Mouse (Mus musculus) liver, adult 2 months (tissue): ENCODE data around the gene Hnrnpk. TPM values are rescaled to one million over a fixed set of nuclear protein-coding genes. Genes with fewer than 3 reads are reported as not detected.

Experiments used
- DNase-seq: peaks from one replicate; pipeline ENCODE4 v3.0.0-alpha.2; 2011; ENCODE audit warnings: low read depth, low spot score; ENCODE audit errors: extremely low read depth
- H3K27ac ChIP-seq: fragments of 200-500 bp; replicated peaks from 2 replicates; pipeline ENCODE4 v1.5.1; 2012; ENCODE audit warnings: low read depth, mild to moderate bottlenecking, control low read depth, inconsistent platforms, low read length; ENCODE audit not compliant: insufficient read depth
- H3K27me3 ChIP-seq: fragments of 200-500 bp; 2 replicates; pipeline ENCODE4 v1.6.1; 2012; ENCODE audit warnings: mild to moderate bottlenecking, moderate library complexity, low read length, inconsistent platforms; ENCODE audit not compliant: control insufficient read depth, insufficient read depth
- H3K36me3 ChIP-seq: fragments of 200-500 bp; 2 replicates; pipeline ENCODE4 v1.6.1; 2012; ENCODE audit warnings: low read length, inconsistent platforms; ENCODE audit not compliant: control insufficient read depth, insufficient read depth
- H3K4me1 ChIP-seq: fragments of 200-500 bp; 2 replicates; pipeline ENCODE4 v1.6.1; 2011; ENCODE audit warnings: low read length; ENCODE audit not compliant: control insufficient read depth, insufficient read depth
- H3K4me3 ChIP-seq: fragments of 200-500 bp; 2 replicates; pipeline ENCODE4 v1.5.1; 2011; ENCODE audit warnings: low read depth, mild to moderate bottlenecking, control low read depth, low read length, moderate library complexity; ENCODE audit not compliant: insufficient read depth
- H3K79me2 ChIP-seq: fragments of 200-500 bp; 2 replicates; pipeline ENCODE4 v1.6.1; 2012; ENCODE audit warnings: inconsistent platforms, mild to moderate bottlenecking, low read length, moderate library complexity; ENCODE audit not compliant: control insufficient read depth, insufficient read depth
- H3K9ac ChIP-seq: fragments of 200-500 bp; 2 replicates; pipeline ENCODE4 v1.6.1; 2012; ENCODE audit warnings: low read depth, mild to moderate bottlenecking, control low read depth, inconsistent platforms, low read length
- CTCF ChIP-seq: fragments of 200-500 bp; IDR thresholded peaks from 2 replicates; pipeline ENCODE4 v1.5.1; 2011; ENCODE audit warnings: low read depth, low read length, control low read depth
- POLR2A ChIP-seq: fragments of 200-500 bp; IDR thresholded peaks from 2 replicates; pipeline ENCODE4 v1.6.1; 2011; ENCODE audit warnings: low read length, control low read depth; ENCODE audit not compliant: insufficient read depth; ENCODE audit errors: extremely low read depth
- WGBS: fragments of 180-500 bp; shearing (Covaris S2); methylation state at CpG from one replicate; pipeline ENCODE4 v1.1.7; 2018; 5-methylcytosine and 5-hydroxymethylcytosine counted together
- polyA plus RNA-seq: library from polyadenylated mRNA; depleted of rRNA; stranded (reverse); fragments of >200 nt; gene quantifications from 2 replicates; pipeline ENCODE4 v1.2.3, GENCODE M21; 2012
- total RNA-seq: library from RNA; depleted of rRNA; stranded (reverse); fragments of >200 nt; gene quantifications from 2 replicates; pipeline ENCODE4 v1.2.3, GENCODE M21; 2014

Hnrnpk gene
- total and polyA plus RNA-seq, 2 experiments: 162 to 280 TPM

DNA sequence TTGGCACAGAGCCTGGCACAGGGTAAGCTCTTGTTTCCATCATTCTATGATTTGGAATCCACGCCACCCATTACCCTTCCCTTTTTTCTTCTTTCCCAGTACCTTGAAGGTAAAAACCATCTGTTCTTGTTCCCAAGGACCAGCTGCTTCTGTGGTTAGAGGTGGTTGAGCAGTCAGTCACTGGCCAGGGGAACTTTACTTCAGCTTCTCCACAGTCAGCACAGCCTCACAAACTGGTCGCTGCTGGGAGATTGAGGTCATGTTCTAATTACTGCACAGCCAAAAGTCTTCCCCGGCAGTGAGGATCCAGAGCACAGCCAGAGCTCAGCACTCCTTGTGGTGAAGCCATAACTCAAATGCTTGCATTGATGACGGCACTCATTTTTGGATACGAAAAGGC, 12.7 kb upstream of the Hnrnpk start:
- H3K27ac ChIP-seq: no peak overlapping the region
- H3K4me1 ChIP-seq: no peaks in the 10 kb centered on the region; the same call in 1 of the 2 replicates
- H3K36me3 ChIP-seq: no peaks in the 10 kb centered on the region
- DNase-seq: no peak
- no peak overlapping the region for H3K4me3 ChIP-seq
- TF ChIP-seq CTCF: no peak
- no peak for TF ChIP-seq POLR2A
- H3K79me2 ChIP-seq: no peaks in the 10 kb centered on the region
- H3K27me3 ChIP-seq: no peaks in the 10 kb centered on the region
- WGBS: 86% methylated on average over 5 of the region's 5 CpGs
- no peak overlapping the region for H3K9ac ChIP-seq

DNA sequence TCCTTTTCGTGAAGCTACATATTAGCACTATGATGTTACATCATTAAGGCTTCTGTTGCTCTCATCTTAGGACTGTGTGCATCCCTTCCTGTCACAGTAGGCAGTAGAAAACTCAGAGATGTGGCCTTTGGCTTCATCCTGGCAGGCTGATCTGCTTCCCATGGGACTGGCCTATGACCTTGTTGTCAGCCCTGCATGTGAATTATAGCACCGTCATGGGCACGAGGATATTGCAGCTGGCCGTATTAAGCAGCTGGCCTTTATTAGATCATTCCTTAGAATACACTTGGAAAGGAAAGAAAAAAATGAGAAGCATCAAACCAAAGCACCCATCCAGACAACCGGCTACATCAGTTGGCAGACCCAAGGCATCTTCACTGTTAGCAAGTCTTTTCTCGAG, 12.2 kb upstream of the Hnrnpk start:
- Histone ChIP-seq H3K27me3 (no peaks in the 10 kb centered on the region), H3K9ac (no peak overlapping the region), H3K36me3 (no peaks in the 10 kb centered on the region), H3K4me1 (no peaks in the 10 kb centered on the region; the same call in 1 of the 2 replicates), H3K27ac (no peak overlapping the region), H3K79me2 (no peaks in the 10 kb centered on the region), H3K4me3 (no peak overlapping the region)
- TF ChIP-seq POLR2A (no peak), CTCF (no peak)
- DNase-seq: no peak
- 81% methylated on average over 6 of the region's 6 CpGs for WGBS

DNA sequence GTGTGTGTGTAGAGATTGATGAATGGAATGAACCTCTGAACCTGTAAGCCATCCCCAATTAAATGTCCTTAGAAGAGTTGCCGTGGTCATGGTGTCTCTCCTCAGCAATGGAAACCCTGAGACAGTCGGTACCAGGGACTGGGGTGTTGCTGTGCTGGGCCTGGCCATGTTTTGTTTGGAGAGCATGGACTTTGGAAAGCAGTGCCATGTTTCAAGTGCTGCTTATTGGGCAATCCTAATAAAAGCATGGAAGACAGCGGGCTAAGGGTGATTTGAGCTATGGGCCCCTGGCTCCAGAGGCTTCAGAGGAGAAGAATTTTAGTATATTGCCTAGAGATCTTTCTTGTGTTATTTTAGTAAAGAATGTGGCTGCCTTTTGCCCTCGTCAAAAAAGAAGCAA, 7.9 kb upstream of the Hnrnpk start:
- H3K4me1 ChIP-seq: no peaks in the 10 kb centered on the region; the same call in 1 of the 2 replicates
- no peaks in the 10 kb centered on the region for H3K27me3 ChIP-seq
- H3K4me3 ChIP-seq: no peak overlapping the region
- H3K79me2 ChIP-seq: no peaks in the 10 kb centered on the region
- DNase-seq: peak; percentile 79
- 59% methylated on average over 4 of the region's 4 CpGs for WGBS
- no peak overlapping the region for H3K9ac ChIP-seq
- no peak overlapping the region for H3K27ac ChIP-seq
- TF ChIP-seq CTCF (no peak), POLR2A (no peak)
- peaks cover 4% of the 10 kb centered on the region for H3K36me3 ChIP-seq

DNA sequence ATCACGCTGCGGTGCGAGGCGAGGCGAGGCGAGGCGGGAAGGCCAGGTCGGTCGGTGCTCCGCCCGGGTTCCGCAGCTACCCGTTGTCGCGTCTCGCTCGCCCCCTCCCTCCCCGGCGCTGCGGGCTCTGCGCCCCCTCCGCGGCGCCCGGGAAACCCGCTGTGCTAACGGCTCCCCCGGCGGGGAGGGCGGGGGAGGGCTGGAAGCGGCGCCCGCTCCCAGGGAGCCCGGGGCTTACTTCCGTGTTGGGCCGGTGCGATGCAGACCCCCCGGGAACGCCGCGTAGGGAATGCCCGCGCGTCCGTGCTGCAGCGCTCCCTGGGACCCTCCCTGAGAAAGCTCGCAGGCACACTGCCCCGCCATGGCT, 416 bp downstream of the Hnrnpk start:
- TF ChIP-seq CTCF (no peak), POLR2A (no peak)
- Histone ChIP-seq H3K27me3 (no peaks in the 10 kb centered on the region), H3K36me3 (peaks cover 16% of the 10 kb centered on the region), H3K4me1 (peaks cover 7% of the 10 kb centered on the region), H3K9ac (peak overlapping the region; percentile 97), H3K79me2 (peaks cover 15% of the 10 kb centered on the region), H3K27ac (peak overlapping the region; percentile 92), H3K4me3 (peak overlapping the region; percentile 79)
- no peak for DNase-seq
- WGBS: under 1% methylated on average over 45 of the region's 48 CpGs

DNA sequence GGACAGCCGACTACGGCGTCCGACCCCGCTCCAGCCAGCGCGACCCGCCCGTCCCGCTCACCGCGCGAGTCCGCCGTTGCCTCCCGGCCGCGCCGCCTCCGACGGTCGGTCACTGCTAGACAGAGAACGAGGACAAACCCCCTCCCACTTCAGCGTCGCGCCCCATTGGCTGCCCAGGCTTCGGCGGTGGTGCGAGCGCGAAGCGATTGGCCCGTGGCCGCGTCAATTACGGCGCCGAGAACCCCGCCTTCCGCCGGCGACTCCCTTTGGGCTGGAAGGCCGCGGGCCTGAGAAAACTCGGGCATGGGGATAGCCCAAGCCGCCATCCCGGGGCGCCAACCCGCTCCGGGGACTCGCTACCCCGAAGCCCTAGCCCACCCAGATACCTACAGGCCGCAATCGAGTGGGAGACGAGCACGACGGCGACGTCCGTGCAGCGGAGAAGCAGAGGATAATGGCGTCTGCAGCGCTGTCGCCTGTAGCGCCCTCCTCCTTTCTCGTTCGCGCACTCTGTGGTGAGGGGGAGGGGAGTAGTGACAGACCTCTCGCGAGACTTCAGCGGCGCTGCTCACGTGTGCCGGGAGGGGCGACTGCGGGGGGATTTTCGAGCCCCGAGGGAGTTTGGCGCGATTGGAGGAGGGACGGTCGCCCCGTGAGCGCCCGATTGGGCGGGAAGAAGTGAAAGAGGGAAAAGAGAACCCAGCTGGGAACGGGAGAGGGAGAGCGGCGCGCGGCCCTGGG, 970 bp downstream of the Hnrnpk start, which contains the start of gene Rmi1:
TSS of gene Rmi1 (plus strand) at position 246 of the 741 bp plus-strand sequence.
- WGBS: under 1% methylated on average over 87 of the region's 91 CpGs

More for the DNA sequence above, 970 bp downstream of the Hnrnpk start, which contains the start of gene Rmi1:
- peak within 1 kb of the TSS; percentile 98 for H3K9ac ChIP-seq
- peak within 1 kb of the TSS; percentile 79 for H3K4me3 ChIP-seq
- peak within 1 kb of the TSS; percentile 97 for H3K27ac ChIP-seq
- peaks cover 18% of the 10 kb centered on the region for H3K36me3 ChIP-seq
- DNase-seq: peak; percentile 88
- TF ChIP-seq CTCF: no peak
- TF ChIP-seq POLR2A: peak; percentile 95
- peaks cover 7% of the 10 kb centered on the region for H3K4me1 ChIP-seq
- H3K79me2 ChIP-seq: peaks cover 17% of the 10 kb centered on the region
- H3K27me3 ChIP-seq: no peaks in the 10 kb centered on the region
